Mouse (Mus musculus): ENCODE results near the gene Gm20716.

Gene Gm20716

DNA sequence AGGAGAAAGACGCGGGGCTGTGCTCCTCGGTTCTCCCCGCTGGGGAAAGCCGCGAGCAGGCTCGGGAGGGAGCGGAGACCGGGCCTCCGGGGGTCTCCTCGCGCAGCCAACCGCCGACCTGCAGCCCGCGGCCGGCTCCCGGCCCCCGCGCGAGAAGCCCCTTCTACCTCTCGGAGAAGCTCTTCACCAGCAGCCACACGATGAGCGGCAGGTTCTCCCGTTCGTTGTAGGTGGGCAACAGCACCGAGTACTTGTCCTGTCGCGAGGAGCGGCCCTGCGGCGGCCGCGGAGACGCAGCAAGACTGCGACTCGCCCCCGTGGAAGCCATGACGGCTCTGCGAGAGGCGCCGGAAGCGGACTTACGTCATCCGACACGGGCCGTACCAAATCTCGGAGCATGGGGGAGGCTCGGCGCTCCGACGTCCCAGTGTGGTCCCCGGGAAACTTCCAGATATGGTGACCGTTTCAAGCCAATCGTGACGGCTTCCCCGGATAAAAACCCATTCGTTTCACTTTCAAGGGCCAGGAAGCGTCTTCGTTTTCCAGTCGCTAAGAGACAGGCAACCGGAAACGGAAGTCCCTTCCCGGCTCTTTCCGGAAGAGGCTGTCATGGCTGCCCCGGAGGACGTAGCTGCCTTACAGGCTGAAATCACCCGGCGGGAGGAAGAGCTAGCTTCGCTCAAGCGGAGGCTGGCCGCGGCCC, at the start of gene Gm20716, which contains the start of the genes Dpm1 and Mocs3:
Gene Gm20716, minus strand, starts transcription at position 339 of the 703 bp plus-strand sequence.
Gene Dpm1, minus strand, starts transcription at position 566 of the 703 bp plus-strand sequence.
Gene Mocs3, plus strand, starts transcription at position 597 of the 703 bp plus-strand sequence.
- peak; percentile 76 for DNase-seq (ENCODE audit: low read depth)

DNA sequence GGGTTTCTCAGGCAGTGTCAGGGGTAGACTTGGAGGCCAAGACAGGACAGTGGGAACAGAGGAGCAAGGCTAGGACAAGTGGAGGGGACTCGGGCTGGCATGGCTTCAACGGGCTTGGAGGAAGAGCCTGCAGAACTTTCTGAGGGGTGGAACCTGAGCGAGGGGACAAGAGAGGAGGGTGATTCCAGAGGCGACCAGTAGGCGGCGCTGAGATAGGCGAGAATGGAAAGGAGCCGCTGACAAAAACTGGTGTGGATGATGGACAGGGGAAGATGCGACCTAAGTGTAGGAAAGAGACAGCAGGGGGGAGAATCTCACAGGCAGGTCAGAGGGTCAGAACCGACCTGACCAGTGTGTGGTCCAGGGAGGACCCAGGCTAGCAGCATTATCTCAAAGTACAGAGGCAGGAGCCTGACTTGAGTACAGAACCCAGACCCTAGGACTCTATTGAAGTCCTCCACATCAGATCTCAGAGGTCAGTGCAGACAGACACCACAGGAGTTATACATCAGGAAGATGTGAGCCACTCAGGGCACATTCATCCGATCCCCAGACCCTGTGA, 44.3 kb upstream of the Gm20716 start:
- DNase-seq (ENCODE audit: low read depth), result peak; percentile 67

DNA sequence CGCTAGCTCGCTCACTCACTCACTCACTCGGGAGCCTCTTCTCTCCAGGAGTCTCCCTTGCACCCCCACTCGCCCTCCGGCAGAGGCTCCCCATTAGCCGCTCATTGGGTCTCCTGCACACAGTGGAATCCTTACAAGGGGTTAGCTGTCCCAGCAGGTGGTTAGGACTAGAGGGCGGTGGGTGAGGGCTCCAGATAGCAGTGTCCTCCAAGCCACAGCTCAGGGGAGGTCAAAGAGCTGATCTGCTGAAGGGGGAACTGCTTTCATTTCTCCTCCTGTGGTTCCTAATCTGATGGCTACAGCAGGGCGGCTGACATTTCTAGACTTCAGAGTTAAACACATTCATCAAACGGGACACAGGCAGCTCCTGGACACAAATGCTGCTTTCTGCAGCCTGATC, 43.2 kb upstream of the Gm20716 start:
- DNase-seq (ENCODE audit: low read depth), result no peak

DNA sequence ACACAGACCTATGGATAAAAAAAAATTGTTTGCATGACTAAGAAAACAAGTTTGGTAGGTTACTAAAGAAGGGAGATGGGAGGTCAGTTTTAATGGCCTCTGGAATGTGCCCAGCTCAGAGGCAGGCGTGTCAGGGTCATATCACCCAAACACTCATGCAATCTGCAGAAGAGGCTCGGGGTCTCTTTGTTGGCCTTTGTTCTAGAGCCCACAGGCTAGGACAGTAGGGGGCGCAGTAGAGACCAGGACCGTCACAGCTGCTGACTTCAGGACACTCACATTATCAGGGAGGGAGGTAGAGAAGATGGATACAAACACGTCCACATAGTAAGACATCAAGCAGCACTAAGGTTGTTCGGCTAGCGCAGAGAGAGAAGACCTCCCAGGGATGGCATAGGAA, 37.9 kb upstream of the Gm20716 start:
- DNase-seq (ENCODE audit: low read depth), result no peak

DNA sequence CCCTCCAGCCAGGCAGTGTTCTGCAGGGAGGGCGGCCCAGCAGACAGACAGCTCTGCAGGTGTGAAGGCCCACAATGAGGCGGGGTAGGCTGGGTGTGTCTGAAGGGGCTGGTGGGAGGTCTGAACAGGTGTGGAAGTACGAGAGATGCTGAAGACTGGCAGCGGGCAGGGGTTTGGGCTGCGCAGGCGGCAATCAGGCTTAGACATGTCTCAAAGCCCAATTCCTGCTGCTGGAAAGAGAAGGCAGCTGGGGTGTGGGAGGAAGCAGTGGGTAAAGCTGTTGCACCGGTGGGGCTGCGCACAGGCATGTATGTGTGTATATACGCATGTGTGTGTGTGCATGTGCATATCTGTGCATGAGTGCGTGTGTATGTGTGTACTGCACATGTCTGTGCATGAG, 30.7 kb upstream of the Gm20716 start:
- no peak for DNase-seq (ENCODE audit: low read depth)

DNA sequence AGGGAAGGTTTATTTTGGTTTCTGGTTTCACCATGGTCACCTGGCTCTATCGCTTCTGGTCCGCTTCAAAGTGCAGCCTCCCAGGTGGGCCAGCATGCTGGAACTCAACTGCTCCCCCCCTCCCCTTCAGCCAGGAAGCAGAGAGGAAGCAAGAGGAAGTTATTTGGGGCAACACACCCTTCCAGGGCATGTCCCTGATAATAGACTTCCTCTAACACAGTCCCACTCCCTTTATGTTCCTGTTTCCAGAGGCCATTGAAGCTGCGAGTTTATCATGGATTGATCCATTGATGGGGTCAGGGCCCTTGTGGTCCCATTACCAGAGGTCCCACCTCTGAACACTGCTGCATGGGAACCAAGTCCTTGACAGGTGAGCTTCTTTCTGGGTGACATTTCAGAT, 30.0 kb upstream of the Gm20716 start:
- no peak for DNase-seq (ENCODE audit: low read depth)

DNA sequence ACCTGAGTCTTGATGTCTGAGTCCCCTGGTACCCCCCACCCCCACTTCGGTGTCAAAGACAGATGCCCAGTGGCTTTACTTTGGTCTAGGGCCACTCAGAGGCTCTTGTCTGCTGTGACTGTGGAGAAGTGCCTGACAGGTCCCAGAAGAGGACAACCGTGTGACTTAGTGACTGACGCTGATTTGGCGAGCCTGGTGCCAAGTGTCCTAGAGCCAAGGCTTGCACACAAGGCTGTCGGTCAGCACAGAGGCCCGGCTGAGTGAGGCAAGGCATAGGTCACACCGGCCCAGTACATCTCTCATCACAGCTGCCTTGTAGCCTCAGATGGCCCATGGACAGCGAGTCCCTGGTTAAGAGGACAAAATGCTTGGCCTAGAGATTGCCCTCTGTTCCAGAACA, 28.9 kb upstream of the Gm20716 start:
- no peak for DNase-seq (ENCODE audit: low read depth)

DNA sequence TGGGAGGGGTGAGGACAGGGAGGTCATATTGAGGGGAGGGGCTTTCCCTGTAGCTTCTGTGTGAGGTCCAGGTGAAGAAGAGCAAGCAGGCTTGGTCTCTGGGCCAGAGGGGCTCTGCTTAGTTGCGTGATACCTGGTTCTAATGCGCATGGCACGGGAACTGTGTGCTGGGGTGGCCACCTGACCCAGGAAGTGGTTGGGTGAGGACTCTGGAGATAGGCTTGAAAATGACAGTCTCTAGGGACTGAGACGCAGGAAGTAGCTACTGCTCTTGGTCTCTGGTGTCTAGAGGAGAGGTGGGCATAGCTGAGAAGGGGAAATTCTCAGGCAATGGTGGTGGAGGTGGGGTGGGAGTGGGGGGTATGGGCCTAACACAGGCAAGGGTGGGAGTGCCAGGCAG, 27.0 kb upstream of the Gm20716 start:
- no peak for DNase-seq (ENCODE audit: low read depth)

DNA sequence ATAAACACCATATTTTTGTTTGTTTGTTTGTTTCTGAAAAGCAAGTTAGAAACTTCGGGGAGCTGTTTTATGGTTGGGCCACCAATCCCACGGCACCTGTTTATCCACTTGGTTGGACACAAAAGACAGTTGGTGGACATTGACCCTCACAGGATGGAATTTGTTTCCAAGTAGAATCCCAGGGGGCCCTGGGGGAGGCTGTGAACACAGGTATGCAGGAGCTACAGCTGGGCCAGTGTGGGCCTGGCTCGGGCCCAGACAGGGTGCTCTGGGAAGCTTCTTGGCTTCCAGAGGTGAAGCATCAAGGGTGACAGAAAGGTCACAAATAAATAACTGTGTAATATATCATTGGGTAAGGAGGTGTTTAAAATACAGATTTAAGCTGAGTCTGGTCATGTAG, 26.3 kb upstream of the Gm20716 start:
- DNase-seq (ENCODE audit: low read depth), result no peak

DNA sequence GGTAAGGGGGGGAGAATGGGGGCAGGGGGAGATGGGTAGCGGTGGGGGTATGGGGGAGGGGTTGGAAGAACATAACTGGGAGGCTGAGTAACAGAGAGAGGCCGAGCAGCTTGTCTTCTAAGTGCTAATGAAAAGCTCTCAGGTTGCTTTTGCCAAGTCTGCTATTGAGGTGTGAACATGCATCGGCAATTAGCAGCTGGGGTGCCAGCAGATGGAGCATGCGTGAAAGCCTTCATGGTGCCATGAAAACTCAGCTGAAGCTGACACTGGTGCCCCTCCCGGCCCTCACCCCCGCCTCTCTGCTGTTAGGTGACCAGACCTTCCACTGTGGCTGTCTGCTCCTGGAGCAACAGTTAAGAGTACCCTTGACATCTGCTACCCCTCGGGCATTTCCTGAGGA, 23.7 kb upstream of the Gm20716 start:
- no peak for DNase-seq (ENCODE audit: low read depth)

DNA sequence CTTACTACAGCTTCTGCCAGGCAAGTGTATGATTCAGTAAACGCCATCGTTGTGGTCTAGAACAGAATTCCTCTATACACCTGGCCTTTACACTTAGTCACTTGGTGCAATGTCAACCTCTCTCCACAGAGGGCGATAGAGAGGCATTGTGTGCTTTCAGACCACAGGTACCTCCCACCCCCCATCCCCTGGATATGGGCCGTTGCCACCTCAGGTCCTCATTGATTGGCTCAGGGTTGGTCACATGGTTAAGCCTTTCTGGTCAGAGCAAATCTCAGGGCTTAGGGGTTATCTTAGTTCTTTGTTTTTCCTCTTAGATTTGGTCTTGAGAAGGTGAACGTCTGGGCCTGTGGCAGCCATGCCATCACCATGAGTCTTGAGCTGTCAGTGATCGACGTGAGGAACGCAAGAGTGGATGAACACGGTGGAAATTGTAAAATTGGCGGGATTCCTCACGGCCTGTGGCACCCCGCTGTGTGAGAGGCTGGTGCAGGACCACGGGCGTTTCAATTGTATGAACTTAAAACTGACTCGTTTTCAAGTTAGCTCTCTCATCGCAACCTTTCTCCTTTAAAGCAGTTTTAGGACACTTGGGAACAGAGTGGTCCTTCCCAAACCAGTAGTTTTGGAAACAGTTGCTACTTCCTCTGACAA, 22.6 kb upstream of the Gm20716 start:
- no peak for DNase-seq (ENCODE audit: low read depth)

DNA sequence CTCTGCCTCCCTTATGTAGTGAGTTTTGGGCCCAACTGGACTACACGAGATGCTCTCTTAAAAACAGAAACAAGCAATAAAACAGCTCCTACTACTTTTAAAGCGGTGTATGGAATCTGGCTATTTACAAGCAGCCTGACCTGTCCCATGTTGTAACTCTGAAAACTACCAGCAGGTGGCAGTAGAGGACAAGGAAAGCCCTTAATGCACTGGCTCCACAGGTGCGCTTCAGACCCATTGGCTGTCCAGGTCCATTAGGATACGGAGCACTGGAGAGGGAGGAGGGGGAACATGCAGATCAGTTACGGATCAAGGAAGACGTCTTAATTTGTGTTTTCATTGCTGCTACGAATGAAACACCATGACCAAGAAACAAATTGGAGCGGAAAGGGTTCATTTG, 20.1 kb upstream of the Gm20716 start:
- DNase-seq (ENCODE audit: low read depth), result peak; percentile 88

DNA sequence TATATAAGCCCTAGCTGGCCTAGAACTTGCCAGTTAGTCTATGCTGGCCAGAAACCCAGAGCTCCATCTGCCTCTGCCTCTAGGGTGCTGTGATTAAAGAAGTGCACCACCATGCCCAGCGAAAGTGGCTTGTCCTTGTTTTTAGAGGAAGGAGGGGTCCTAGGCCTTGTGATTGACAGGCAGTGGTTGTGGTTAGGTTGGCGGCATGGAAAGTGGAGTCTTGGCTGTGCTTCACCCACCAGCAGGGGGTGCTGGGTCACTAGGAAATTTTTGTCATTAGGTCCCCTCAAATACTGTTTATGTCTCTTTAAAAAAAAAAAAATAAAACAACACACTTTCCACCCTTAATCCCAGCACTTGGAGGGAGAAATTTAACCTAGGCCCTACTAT, 18.7 kb upstream of the Gm20716 start:
- DNase-seq (ENCODE audit: low read depth), result peak; percentile 59

DNA sequence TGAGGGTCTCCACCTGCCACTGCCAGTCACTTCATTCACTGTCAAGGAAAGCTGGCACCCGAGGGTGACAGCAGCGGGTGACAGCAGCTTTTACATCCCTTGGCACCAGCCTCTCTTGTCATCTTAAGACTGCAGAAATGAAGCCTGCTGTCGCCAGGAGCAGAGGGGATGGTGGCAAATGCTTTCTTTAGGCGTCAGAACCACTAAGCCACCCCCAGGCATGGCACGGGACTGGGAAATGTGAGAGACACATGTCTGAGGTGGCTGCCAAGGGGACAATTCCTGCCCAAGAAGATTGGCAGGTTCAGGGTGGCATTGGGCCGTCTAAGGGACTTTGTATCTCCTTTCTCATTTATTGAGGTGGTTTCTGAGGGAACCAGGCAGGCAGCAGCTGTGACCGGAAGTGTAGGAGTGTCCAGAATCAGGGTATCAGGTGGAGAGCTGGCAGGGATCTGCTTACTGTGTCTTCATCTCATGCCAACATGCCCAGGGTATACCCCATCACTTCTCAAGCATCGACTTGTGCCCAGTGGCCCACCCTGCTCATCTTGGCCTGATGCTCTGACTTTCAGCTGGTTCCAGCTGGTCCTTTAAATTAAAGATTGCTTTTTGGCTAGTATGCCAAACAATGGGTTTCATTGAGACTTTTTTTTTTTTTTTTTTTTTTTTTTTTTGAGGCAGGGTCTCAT, 18.1 kb upstream of the Gm20716 start:
- no peak for DNase-seq (ENCODE audit: low read depth)

DNA sequence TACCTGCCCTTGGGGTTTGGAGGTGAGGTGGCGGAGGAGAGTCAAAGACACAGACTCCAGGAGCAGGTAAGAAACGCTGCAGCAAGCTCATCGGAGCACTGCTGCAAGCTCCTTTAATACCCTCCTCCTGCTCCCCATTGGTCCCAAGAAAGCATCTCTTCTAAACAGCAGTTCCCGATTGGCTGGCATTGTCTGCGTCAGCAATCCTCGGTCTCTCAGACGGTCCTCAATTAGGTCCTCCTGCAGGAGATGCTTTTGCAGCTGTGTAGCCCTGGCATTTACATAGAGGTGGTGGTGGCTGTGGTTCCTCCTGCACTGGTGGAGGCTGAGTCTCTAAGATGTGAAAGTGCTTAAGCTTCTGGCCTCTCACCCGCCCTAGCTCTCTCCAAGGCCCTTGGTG, 15.4 kb upstream of the Gm20716 start:
- DNase-seq (ENCODE audit: low read depth), result no peak

DNA sequence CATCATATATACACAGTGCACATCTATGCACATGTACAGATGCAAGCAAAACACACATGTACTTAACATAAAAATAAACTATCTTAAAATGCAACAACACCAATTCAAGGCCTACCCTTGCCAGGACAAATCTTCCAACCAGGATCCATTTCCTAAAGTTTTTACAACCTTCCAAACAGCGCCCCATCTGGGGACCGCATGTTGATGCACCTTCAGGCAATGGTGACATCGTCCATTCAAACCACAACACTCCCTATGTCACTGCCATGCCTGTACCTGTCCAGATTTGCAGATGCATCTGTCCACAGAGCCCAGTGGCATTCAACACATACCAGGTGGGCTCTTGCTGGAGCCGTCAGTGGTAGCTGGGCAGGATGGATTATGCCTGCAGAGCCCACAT, 13.1 kb upstream of the Gm20716 start:
- no peak for DNase-seq (ENCODE audit: low read depth)

DNA sequence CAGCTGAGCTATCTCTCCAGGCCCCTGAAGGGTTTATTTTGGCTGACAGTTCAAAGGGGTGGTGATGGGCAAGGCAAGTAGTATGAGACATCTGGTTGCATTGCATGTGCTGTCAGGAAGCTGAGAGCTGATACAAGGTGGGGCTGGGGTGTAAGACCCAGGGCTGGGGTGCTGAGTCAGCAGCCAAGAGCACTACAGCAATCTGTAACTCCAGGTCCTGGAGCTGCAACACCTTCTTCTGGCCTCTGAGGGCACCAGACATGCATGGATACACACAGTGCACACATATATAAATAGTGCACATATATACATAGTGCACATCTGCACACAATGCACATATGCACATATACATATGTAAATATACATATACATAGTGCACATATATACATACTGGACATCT, 12.7 kb upstream of the Gm20716 start:
- no peak for DNase-seq (ENCODE audit: low read depth)

DNA sequence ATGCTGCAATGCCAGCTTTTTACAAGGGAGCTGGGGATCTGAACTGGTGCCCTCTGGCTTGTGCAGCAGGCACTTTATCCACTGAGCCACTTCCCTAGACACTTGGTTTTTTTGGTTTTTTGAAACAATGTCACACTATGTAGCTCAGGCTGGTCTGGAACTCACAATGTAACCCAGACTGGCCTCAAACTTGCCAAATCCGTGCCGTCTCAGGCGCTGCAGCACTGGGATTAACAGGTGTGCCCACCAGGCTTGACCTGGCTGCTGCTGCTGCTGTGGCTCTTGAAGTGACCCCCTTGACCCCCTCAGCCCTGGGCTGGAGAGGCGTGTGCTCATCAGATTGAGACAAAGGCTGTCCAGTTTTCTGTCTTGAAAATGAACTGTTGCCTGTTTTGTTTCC, 8.2 kb upstream of the Gm20716 start:
- DNase-seq (ENCODE audit: low read depth), result no peak

DNA sequence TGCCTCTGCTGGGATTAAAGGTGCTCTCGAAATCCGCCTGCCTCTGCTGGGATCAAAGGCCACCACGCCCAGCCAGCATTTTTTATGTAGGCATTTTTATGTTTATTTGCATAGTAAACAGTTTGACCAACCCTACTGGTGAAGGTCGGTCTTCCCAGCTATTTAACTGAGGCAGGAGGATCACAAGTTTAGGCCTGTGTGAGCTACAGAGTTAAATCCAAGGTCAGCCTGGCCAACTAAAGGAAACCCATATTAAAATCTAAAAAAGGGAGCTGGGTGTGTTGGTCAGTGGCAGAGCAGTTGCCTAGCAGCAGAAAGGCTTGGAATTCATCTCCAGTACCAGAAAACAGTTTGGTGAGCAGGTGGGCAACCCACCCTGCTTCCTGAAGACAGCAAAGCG, 3.1 kb upstream of the Gm20716 start:
- no peak for DNase-seq (ENCODE audit: low read depth)

DNA sequence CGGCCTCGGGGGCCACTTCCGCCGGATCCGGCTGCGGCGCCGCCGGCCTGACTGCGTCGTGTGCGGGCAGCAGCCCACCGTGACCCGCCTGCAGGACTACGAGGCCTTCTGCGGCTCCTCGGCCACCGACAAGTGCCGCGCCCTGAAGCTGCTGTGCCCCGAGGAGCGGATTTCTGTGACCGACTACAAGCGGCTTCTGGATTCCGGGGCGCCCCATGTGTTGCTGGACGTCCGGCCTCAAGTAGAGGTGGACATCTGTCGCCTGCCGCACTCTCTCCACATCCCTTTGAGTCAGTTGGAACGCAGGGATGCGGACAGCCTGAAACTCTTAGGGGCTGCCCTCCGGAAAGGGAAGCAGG, 1.3 kb upstream of the Gm20716 start:
- no peak for DNase-seq (ENCODE audit: low read depth)

DNA sequence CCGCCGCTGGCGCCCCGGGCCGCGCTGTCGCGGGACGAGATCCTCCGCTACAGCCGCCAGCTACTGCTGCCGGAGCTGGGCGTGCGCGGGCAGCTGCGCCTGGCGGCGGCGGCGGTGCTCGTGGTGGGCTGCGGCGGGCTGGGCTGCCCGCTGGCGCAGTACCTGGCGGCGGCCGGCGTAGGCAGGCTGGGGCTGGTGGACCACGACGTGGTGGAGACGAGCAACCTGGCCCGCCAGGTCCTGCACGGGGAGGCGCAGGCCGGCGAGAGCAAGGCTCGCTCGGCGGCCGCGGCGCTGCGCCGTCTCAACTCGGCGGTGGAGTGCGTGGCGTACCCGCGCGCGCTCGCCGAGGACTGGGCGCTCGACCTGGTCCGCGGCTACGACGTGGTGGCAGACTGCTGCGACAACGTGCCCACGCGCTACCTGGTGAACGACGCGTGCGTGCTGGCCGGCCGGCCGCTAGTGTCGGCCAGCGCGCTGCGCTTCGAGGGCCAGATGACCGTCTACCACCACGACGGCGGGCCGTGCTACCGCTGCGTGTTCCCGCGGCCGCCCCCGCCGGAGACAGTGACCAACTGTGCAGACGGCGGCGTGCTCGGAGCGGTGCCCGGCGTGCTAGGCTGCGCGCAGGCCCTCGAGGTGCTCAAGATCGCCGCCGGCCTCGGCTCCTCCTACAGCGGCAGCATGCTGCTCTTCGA, 758 bp upstream of the Gm20716 start:
- no peak for DNase-seq (ENCODE audit: low read depth)

Data from c-Kit-positive CD71-negative TER-119-negative erythroid progenitor cells, embryonic 14.5 days (primary cell).